Mouse (Mus musculus): Measurements from ENCODE around the gene Cdkn1b. TPM values are rescaled to one million over a fixed set of nuclear protein-coding genes. Genes with fewer than 3 reads are reported as not detected.

The Cdkn1b gene
- polyA plus RNA-seq, 1 experiment from 2014 or later, result 18.9 TPM

- no peaks in the 10 kb centered on the region for H3K9me3 ChIP-seq
- H3K9ac ChIP-seq, result no peak overlapping the region
- no peaks in the 10 kb centered on the region for H3K36me3 ChIP-seq
- no peak overlapping the region for H3K4me2 ChIP-seq
- H3K4me1 ChIP-seq, result no peaks in the 10 kb centered on the region
- no peak overlapping the region for H3K27ac ChIP-seq
- ATAC-seq (ENCODE audit: insufficient number of reproducible peaks, insufficient read depth, low FRiP score, low TSS enrichment, low read depth), result no peak
- H3K27me3 ChIP-seq, result no peaks in the 10 kb centered on the region
- no peak overlapping the region for H3K4me3 ChIP-seq
- 88% methylated on average over 10 of the region's 10 CpGs for WGBS
These were observed 16.0 kb upstream of the Cdkn1b start for GRCm38 (mm10) chr6:134903891-134904884.

- Histone ChIP-seq H3K27me3 (no peaks in the 10 kb centered on the region), H3K9ac (no peak overlapping the region), H3K4me3 (no peak overlapping the region), H3K36me3 (no peaks in the 10 kb centered on the region), H3K9me3 (no peaks in the 10 kb centered on the region), H3K27ac (no peak overlapping the region), H3K4me2 (no peak overlapping the region), H3K4me1 (no peaks in the 10 kb centered on the region)
- no peak for ATAC-seq (ENCODE audit: insufficient number of reproducible peaks, insufficient read depth, low FRiP score, low TSS enrichment, low read depth)
- 78% methylated on average over 1 of the region's 1 CpGs for WGBS
These were observed 14.4 kb upstream of the Cdkn1b start for GRCm38 (mm10) chr6:134905811-134906210.

- Histone ChIP-seq H3K9me3 (no peaks in the 10 kb centered on the region), H3K27me3 (no peaks in the 10 kb centered on the region), H3K27ac (no peak overlapping the region), H3K4me1 (peaks cover 4% of the 10 kb centered on the region; the same call in 1 of the 2 replicates), H3K36me3 (no peaks in the 10 kb centered on the region), H3K4me3 (no peak overlapping the region), H3K4me2 (no peak overlapping the region), H3K9ac (no peak overlapping the region)
- ATAC-seq (ENCODE audit: insufficient number of reproducible peaks, insufficient read depth, low FRiP score, low TSS enrichment, low read depth), result no peak
- WGBS, result 85% methylated on average over 5 of the region's 5 CpGs
These were observed 5.7 kb upstream of the Cdkn1b start for GRCm38 (mm10) chr6:134914523-134914922.

GRCm38 (mm10) chr6:134916641-134917040, 3.6 kb upstream of the Cdkn1b start:
- Histone ChIP-seq H3K27me3 (no peaks in the 10 kb centered on the region), H3K27ac (peak overlapping the region; percentile 68), H3K36me3 (no peaks in the 10 kb centered on the region), H3K9me3 (no peaks in the 10 kb centered on the region), H3K4me3 (peak overlapping the region; percentile 49), H3K4me1 (peaks cover 5% of the 10 kb centered on the region; the same call in 1 of the 2 replicates), H3K9ac (peak overlapping the region; percentile 69), H3K4me2 (peak overlapping the region; percentile 81)
- WGBS, result 0% methylated on average over 11 of the region's 11 CpGs
- ATAC-seq (ENCODE audit: insufficient number of reproducible peaks, insufficient read depth, low FRiP score, low TSS enrichment, low read depth), result no peak

- peak overlapping the region; percentile 49 for H3K4me3 ChIP-seq
- no peaks in the 10 kb centered on the region for H3K27me3 ChIP-seq
- 1% methylated on average over 11 of the region's 11 CpGs for WGBS
- H3K9ac ChIP-seq, result peak overlapping the region; percentile 69
- no peaks in the 10 kb centered on the region for H3K9me3 ChIP-seq
- H3K4me2 ChIP-seq, result peak overlapping the region; percentile 81
- H3K36me3 ChIP-seq, result no peaks in the 10 kb centered on the region
- peaks cover 9% of the 10 kb centered on the region for H3K4me1 ChIP-seq
- H3K27ac ChIP-seq, result peak overlapping the region; percentile 68
- ATAC-seq (ENCODE audit: insufficient number of reproducible peaks, insufficient read depth, low FRiP score, low TSS enrichment, low read depth), result no peak
These were observed 3.1 kb upstream of the Cdkn1b start for GRCm38 (mm10) chr6:134917087-134917486.

- H3K27me3 ChIP-seq, result no peaks in the 10 kb centered on the region
- H3K36me3 ChIP-seq, result no peaks in the 10 kb centered on the region
- H3K4me3 ChIP-seq, result peak overlapping the region; percentile 90; the same call in 1 of the 2 replicates
- no peak overlapping the region for H3K9ac ChIP-seq
- WGBS, result 88% methylated on average over 10 of the region's 10 CpGs
- ATAC-seq (ENCODE audit: insufficient number of reproducible peaks, insufficient read depth, low FRiP score, low TSS enrichment, low read depth), result no peak
- no peaks in the 10 kb centered on the region for H3K9me3 ChIP-seq
- peaks cover 23% of the 10 kb centered on the region for H3K4me1 ChIP-seq
- no peak overlapping the region for H3K4me2 ChIP-seq
- no peak overlapping the region for H3K27ac ChIP-seq
These were observed 1.4 kb upstream of the Cdkn1b start for GRCm38 (mm10) chr6:134918769-134919168.

- ATAC-seq (ENCODE audit: insufficient number of reproducible peaks, insufficient read depth, low FRiP score, low TSS enrichment, low read depth), result peak; percentile 56
- WGBS, result 4% methylated on average over 37 of the region's 37 CpGs
These were observed 551 bp upstream of the Cdkn1b start for GRCm38 (mm10) chr6:134919511-134920189.

GRCm38 (mm10) chr6:134921014-134921694, 953 bp downstream of the Cdkn1b start:
- peak overlapping the region; percentile 97 for H3K27ac ChIP-seq
- ATAC-seq (ENCODE audit: insufficient number of reproducible peaks, insufficient read depth, low FRiP score, low TSS enrichment, low read depth), result no peak
- H3K27me3 ChIP-seq, result no peaks in the 10 kb centered on the region
- H3K9me3 ChIP-seq, result no peaks in the 10 kb centered on the region
- H3K36me3 ChIP-seq, result no peaks in the 10 kb centered on the region
- H3K9ac ChIP-seq, result peak overlapping the region; percentile 93
- under 1% methylated on average over 32 of the region's 32 CpGs for WGBS
- H3K4me2 ChIP-seq, result peak overlapping the region; percentile 89
- H3K4me3 ChIP-seq, result peak overlapping the region; percentile 90
- H3K4me1 ChIP-seq, result peaks cover 24% of the 10 kb centered on the region

More at GRCm38 (mm10) chr6:134919511-134920189, 551 bp upstream of the Cdkn1b start:
- H3K27ac ChIP-seq, result peak overlapping the region; percentile 97
- H3K36me3 ChIP-seq, result no peaks in the 10 kb centered on the region
- peak overlapping the region; percentile 89 for H3K4me2 ChIP-seq
- H3K9ac ChIP-seq, result peak overlapping the region; percentile 93
- H3K9me3 ChIP-seq, result no peaks in the 10 kb centered on the region
- peak overlapping the region; percentile 90 for H3K4me3 ChIP-seq
- H3K4me1 ChIP-seq, result peaks cover 24% of the 10 kb centered on the region
- H3K27me3 ChIP-seq, result no peaks in the 10 kb centered on the region

GRCm38 (mm10) chr6:134921695-134922510, 1.7 kb downstream of the Cdkn1b start:
- WGBS, result 5% methylated on average over 20 of the region's 20 CpGs
- H3K27ac ChIP-seq, result peak overlapping the region; percentile 97
- H3K4me1 ChIP-seq, result peaks cover 30% of the 10 kb centered on the region

GRCm38 (mm10) chr6:134922511-134923195, 2.5 kb downstream of the Cdkn1b start:
- Histone ChIP-seq H3K4me1 (peaks cover 37% of the 10 kb centered on the region), H3K4me3 (peak overlapping the region; percentile 90), H3K9ac (peak overlapping the region; percentile 93), H3K27me3 (no peaks in the 10 kb centered on the region), H3K4me2 (peak overlapping the region; percentile 89), H3K36me3 (no peaks in the 10 kb centered on the region), H3K27ac (no peak overlapping the region), H3K9me3 (no peaks in the 10 kb centered on the region)
- 56% methylated on average over 9 of the region's 9 CpGs for WGBS
- ATAC-seq (ENCODE audit: insufficient number of reproducible peaks, insufficient read depth, low FRiP score, low TSS enrichment, low read depth), result no peak

More at GRCm38 (mm10) chr6:134921695-134922510, 1.7 kb downstream of the Cdkn1b start:
- ATAC-seq (ENCODE audit: insufficient number of reproducible peaks, insufficient read depth, low FRiP score, low TSS enrichment, low read depth), result no peak
- Histone ChIP-seq H3K36me3 (no peaks in the 10 kb centered on the region), H3K27me3 (no peaks in the 10 kb centered on the region), H3K9me3 (no peaks in the 10 kb centered on the region), H3K4me3 (peak overlapping the region; percentile 90), H3K9ac (peak overlapping the region; percentile 93), H3K4me2 (peak overlapping the region; percentile 89)

Data from embryonic facial prominence, embryonic 13.5 days (tissue).